Mouse (Mus musculus): ENCODE measurements around the gene Irgm1.

- TF ChIP-seq CTCF (IDR thresholded peaks at IDR 0.05; ENCODE audit: low read depth), result no peak
- TF ChIP-seq EP300 (optimal IDR thresholded peaks at IDR 0.05), result no peak
Measured at GRCm38 (mm10) chr11:48918380-48918779, 46.9 kb upstream of the Irgm1 start.

Measured in stomach, postnatal 0 days (tissue).